Mouse (Mus musculus) skeletal muscle tissue, adult 2 months (tissue): Measurements from ENCODE around the gene Gnat3.
A peak's percentile ranks its signal among the peaks of the same experiment; 100 is the strongest.
"Not testable (repeated sequence)": the region's sequence is repeated elsewhere in the genome, so short reads cannot be mapped to it uniquely, and the experiment has no call there.

ENCODE experiments used
- DNase-seq: peaks from one replicate; pipeline ENCODE4 v3.0.0-alpha.2; 2012; ENCODE audit warnings: low read depth, low spot score

The Gnat3 gene

DNA sequence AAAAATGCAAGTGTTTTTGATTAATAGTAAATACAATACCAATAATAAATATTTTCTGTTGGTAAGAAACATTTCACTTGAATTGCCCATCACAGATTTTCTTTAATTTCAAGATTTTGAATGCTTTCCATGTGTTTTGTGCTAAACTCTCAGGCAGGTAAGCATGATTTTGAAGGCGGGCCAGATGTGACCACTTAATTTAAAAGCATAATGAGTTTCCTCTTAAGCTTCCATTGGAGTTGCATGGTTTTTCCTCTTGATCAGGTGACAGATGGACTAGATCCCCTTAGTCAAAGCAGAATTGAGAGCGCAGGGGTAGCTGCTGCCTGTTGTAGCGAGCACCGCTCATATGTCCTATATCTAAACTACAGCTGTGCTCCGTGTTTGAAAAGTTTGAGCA, at the start of gene Gnat3:
TSS of gene Gnat3 (plus strand) at position 301 of the 400 bp plus-strand sequence.
- DNase-seq: no peak

DNA sequence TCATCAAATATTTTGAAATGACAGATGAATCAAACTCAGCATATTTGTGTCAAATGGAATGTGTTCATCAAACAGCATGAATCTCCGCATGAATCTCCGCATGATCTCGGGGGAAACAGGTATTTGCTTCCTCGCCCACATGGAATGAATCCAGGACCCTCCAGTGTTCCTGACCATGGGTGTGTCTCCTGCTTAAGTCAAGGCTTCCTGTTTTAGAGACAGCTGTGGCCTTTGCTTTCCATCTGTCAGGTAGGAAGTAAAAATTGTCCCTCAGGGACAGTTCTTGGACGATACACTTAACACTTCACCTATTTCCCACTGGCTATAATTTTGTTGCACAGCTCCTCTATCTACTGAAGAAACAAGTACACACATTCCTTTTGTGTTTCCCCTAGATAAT, 43.4 kb upstream of the Gnat3 start:
- DNase-seq: peak; percentile 28

DNA sequence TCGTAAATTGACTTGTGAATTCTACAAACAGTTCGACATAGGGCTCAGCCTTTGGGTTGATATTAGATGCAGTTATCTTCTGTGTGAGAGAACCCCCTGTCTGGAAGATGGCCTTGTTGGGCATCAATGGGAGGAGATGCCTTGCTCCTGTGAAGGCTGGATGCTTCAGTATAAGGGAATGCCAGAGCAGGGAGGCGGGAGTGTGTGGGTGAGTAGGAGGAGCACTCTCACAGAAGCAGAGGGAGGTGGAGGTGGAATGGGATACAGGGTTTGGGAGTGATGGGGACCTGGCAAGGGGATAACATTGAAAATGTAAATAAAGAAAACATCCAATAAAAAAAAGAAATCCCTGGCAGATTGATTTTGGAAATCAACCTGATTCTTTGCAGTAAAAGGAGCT, 38.7 kb upstream of the Gnat3 start:
- no peak for DNase-seq

DNA sequence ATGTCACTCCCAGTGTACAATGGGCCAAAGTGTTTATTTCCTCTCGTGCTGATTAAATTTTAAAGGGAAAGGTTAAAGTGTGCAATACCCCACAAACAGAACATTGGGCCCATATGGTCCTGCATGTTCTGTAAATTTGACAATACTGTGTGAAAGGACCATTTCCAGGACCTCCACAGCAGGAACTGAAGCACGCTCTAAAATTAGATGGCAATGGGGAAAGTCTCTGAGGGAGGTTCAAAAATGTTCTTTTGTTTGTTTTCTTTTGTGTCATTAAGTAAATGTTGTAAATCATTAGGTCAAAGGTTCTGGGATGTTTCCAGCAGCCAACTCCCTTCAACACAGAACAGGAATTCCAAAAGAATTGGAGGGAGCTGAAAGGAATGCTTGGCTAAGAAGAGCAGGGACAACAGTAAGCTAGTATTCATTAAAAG, 38.2 kb upstream of the Gnat3 start:
- peak; percentile 59 for DNase-seq

DNA sequence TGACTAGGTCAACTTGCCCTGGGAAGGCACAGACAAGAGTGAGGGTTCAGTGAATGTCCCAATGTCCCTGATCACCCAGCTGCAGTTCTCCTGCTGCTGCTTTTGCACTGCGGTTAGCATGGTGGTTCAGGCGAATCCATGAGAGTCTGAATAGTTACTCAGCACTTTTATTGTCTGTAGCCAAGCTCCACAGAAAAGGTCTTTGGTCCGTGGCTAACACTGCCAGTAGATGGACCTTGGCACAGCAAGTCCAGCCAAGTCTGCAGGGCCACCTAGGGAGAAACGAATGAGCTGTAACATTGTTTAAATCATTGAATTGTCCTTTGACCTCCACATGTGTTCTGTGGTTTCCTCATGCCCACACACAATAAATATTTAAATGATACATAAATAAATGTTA, 33.9 kb upstream of the Gnat3 start:
- no peak for DNase-seq

DNA sequence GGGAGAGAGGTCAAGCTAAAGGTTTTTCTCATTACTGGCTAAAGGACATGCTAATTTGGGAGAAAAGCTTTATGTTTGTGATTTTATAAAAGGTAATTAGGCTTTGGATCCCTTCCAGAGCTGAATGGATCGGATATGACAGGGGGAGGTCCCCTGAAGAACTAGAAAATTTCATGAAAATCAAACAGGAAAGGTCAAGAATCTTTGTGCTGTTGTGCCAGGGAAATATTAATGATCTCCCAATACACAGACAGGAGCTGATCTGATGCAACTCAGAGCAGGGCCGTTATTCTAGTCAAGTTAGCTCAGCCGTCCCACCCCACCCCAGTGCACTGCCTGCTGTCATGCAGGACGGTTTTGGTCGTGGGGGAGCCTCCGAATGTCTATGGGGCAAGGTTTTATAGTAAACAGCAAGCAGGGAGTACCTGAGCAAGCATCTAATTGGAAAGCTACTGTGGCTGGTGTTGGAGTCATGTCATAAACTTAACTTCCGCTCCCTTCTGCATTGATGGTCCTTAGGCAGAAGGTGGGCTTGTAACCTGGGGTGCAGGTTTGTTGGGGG, 33.3 kb upstream of the Gnat3 start:
- no peak for DNase-seq

DNA sequence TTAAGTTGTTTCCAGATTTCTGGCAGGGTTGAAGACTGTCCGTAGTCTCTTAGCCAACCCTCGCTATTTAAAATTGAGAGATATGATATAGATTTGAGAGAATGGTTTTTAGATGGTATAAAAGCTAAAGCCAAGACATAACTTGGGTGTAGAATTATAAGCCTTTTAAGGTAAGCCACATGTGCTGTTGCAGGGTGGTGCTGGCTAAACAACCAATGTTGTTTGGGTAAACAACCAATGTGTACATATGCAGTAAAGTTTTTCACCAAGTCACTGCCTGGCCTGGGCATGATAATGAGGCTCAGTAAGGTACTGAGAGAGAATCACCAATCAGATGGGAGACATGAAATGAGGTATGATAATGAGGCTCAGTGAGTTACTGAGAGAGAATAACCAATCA, 30.8 kb upstream of the Gnat3 start:
- not testable (repeated sequence) for DNase-seq

DNA sequence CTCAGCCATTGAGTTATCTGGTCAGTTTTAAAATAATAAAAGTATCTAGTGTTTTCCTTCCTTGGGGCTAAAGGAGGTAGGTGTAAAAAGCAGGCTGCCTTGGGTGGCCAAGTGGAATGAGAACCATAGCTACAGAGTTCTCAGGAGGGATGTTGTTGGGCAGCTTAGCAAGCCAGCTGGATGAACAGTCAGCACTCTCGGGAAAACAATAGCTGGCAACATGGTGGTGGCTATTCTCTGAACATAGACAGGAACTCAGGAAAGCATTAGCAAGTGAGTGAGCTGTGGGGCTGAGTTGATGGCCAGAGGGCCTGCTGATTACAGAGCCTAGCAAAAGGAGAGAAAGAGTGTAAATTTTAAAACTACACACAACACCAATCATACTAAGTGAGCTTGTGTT, 27.8 kb upstream of the Gnat3 start:
- no peak for DNase-seq

DNA sequence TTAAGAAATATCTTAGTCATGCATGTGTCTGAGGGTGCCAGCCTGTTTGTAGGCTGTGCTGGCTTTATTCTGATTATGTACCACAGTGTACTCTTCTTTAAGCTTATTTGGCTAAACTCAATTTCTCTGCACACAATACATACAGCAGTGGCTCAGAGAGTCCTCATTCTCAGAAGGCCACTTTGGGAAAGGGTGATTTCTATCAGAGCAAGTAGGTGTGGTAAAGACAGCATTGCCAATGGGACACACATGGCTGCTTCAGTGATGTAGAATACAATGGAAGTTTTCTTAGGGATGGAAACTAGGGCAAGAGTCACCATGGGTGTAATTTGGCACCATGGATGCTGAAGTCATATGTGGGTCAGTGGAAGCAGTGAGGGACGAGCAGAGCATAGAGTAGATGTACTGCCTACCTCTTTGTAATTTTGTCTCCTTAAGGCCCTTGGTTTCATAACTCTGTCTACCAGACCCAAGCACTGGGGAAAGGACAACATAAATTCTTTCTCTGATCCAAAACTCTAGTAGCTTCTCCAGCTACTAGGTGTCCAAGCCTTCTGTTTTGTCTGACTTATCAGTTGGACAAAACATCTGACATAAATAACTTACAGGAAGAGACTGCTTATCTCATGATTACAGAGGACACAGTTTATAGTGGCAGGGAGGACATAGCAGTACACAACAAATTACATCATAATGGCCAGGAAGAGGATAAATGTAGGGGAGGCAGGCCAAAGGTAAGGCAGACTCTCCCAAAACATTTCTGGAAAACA, 24.0 kb upstream of the Gnat3 start:
- no peak for DNase-seq

DNA sequence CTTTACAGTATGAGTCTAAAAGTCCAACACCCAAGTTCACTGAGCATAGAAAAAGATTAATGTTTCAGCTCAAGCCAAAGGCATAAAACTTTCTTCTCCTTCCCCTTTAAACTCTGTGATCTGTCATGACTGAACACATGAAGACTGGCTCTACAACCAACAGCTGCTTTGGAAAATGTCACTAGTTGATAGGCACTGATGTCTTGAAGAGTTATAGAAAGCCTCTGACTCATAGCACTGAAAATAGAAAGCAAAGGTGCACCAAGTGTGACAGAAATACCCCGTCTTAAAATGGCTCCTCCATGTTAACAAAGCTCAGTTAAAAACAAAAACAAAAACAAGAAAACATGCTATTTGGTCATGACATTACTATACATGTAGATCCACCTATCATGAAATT, 5.9 kb upstream of the Gnat3 start:
- DNase-seq: peak; percentile 80

DNA sequence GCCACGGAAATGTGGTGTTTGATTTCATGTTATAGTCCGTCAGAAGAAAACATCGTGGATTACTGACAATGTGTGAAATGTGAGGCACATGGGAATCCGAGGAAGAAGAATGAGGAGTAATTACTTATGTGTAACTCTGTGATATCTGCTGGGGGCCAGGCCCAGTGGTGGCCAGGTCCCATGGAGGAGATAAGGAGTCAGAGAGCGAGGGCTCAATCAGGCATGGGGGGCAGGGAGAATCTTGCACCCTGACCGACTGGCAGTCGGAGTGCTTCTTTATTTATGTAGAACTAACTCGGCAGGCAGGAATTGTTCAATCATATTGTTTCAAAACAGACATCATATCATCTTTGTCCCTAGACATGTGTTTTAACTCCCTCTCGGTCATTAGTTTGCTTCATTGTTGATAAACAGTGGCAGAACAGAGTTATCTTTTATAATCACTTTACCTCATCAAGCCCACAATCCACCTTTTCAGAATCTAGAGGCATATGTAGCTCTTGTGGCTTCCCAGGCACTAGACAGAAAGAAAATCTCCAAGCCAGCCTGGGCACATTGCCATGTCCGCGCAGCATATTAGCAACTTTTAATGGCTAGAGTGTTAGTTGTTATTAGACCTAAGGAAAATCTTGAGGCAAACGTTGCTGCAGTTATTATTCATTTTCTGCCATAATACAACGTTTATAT, 7.5 kb downstream of the Gnat3 start:
- no peak for DNase-seq

DNA sequence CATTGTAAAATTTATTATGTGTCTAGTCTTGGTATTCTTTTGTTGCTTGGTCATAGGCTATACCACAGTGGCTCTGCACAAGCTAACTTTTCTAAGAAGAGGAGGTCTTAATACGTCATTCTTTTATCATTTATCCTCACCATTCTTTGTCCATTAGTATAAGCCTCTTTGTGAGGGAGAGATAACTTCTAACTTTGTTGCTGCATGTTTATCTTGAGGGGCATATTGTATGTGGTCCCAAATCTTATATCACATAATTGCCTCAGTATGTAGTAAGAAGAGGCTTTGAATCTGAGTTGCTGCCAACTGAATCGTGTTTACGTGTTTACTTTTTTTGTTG, 8.0 kb downstream of the Gnat3 start:
- no peak for DNase-seq

DNA sequence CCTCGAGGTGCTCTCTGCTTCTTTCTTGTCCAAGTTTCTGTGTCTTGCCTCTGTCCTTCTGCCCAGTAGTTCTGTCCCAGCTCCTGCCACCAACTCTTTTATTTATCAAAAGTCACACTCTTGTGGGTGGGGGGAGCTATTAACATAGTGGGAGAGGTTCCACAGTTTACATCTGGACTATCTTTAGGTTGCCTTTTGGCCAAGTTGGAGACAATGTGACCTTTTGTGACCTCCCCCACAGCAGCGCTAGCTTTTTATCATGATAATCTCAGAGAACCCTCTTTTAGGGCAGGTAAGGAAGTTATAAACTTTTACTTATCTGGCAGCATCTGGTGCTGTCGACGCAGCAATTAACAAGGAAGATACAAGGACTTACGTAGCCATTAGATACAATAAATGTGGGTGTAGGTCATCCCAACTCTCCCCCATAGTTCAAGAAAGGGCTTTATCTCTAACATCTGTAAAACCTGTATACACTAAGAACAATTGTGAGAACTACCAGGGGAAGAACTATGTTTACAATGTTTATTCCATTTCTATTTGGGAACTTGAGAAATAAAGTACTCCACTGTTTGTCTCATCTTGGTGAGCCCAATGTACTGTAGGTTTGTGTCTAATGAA, 18.3 kb downstream of the Gnat3 start:
- DNase-seq: no peak

DNA sequence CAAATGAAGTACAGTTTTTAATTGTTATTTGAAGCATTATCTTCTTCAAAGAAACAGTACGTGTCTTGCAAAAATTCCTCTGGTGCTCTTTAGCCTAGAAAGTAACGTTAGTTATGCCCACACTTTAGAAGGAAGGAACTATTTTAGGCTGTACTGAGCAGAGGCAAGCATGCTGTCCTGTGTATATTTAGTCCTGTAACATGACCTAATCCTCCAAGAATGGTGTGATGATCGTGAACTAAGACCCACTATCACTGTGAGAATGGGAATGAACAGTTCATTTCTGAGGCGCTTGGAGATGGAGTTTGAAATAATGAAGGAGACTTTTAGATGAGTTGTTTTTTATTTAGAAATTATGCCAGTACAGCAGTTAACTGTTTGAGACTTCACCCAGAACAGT, 20.4 kb downstream of the Gnat3 start:
- peak; percentile 69 for DNase-seq

DNA sequence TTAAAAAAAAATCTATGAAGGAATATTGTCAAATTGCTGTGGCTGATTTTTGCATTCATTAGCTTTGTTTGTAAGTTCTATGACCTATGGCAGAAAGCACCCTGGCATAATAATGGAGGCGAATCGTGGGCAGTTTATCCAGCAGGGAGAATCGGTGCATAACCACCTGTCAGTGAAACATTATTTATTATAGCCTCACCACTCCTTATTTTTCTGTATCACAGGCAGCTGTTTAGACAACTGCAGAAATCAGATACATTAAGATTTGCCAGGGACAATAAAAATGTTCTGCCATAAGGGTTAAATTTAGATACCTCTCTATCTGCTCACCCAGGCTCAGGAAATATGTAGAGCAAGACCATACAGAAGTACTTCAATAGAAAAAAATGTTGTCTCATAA, 22.2 kb downstream of the Gnat3 start:
- DNase-seq: peak; percentile 32

DNA sequence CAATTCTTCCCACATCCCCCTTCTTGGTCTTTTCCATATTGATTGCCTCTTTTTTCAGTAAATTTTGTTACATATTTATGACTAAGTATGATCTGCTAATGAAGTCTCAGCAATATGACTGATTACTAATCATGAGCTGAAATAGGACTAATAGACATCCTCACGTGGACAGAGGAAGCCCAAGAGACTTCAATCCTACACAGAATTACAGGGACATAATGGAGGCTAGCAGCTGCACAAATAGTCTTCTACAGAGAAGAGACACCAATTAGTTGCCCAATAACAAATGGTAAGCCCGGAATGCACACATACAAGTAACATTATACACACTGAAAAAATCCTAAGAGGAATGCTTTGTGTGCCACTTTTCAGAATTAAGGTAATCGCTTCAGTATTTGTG, 24.3 kb downstream of the Gnat3 start:
- DNase-seq: no peak

DNA sequence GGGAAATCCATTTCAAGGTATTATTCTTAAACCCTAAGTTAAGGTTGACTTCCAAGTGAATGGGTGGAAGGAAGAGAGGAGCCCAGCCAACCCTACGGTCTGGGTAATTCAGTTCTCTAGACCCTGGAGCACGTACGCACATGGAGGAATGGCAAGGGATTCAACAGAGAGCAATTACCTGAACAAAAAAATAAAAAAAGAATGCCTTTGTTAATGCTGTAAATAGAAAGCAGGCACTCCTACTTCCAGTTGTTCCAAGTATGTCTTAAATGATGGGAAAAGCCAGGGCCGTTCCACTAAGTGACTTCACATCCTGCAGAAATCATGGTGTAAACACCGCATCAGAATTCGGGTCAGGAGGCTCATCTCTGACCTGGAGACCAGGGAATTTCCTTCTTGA, 28.3 kb downstream of the Gnat3 start:
- DNase-seq: peak; percentile 21

DNA sequence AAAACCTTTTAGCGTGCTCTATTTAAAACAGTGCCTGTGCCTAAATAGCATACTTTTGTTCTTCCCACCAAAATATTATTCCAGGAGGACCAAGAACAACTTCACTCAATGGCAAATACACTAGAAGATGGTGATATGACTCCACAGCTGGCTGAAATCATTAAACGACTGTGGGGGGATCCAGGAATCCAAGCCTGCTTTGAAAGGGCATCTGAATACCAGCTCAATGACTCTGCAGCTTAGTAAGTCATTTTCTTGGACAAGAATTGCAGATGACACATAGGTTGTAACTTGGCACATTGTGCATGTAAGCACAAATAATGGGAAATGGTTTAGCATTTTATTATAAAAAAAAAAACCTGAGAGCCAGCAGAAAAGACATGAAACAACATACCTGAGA, 37.2 kb downstream of the Gnat3 start:
- DNase-seq: no peak

DNA sequence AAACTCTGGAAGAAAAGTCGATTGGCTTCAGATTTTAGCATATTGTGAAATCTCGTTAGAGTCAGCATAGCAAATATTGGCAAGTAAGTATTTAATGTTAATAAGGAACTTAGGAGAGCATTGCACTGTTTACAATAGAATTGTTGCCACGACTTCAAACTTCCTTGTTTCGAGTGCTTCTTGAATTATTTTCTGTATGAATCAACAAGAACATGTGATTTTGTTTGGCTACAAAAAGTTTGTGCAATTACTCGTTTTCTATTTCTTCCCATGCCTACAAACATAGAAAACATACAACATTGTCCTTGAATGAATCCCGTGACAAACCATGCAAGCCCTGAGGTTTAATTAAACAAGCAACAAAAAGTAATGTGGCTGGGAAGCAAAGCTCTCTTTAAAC, 37.8 kb downstream of the Gnat3 start:
- DNase-seq: no peak

DNA sequence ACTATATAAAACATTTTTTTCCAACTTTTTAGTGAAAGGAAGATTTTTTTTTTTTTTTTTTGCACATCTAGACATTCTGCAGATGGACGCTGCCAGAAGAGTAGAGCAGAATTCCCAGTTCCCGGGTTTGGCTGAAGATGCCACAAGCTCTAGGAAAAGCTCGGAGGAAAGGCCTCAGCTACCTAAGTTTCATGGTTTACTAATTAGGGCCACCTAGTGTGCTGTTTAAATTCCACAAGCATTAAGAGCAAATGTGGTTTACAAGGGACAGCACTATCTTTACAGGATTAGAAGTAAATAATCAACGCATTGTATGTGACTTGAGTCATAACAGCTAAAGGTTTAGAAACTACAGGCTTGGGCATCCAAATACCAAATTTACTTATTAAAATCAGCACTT, 39.3 kb downstream of the Gnat3 start:
- DNase-seq: no peak

DNA sequence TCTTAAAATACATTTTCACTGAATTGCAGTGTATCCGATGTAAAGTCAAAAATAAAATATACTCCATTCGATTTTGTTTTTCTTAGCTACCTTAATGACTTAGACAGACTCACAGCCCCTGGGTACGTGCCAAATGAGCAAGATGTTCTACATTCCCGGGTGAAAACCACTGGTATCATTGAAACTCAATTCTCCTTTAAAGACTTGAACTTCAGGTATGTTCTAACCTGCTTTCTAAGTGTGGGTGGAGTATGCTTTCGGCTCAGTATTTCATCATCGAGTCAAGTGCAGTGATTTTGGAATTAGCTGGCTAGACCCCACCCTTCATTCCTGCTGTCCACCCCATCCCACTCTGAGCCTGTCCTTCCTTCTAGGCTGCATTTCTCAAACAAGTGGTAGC, 41.3 kb downstream of the Gnat3 start:
- no peak for DNase-seq

DNA sequence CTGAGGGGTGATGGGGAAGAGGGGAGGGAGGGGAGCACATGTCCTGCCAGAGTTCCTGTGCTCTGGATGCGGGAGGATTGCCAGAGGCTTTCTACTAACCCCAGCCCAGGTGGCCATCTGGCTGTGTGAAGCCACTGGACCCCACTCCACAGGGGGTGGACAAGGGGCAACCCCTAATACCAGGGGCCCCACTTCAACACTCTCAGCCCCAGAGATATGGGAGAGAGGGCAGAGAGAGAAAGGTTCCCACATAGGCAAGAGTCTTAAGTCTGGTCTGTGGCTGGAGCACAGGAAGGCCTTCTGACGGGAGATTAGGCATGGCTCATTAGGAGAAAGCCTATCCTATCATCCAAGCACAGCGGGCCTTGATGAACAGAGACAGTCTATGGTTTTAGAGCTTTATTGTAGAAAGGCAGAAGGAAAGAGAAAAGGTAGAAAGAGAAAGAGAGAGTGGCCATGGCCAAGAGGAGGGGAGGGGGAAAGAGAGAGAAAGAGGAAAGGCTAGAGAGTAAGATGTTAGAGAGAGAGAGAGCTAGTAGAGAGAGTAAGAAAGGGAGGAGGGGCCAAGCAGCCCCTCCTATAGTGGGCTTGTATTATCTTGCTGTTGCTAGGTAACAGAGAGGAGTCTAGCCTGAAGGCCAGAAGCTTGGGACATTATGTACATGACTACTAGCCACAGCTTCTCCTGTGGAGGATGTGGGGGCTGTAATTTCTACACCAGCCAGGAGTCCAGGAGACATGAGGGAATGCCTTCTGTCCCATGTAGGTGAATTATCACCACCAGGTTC, 42.7 kb downstream of the Gnat3 start:
- no peak for DNase-seq
